Mouse (Mus musculus): ENCODE results near the gene Astn1. TPM values are rescaled to one million over a fixed set of nuclear protein-coding genes. Genes with fewer than 3 reads are reported as not detected.

Gene Astn1
- total RNA-seq (2021): 100 to 1,000 TPM; 195 to 199 TPM

GRCm38 (mm10) chr1:158361964-158362291 lies at the start of gene Astn1:
TSS of gene Astn1 (plus strand) at chr1:158362273.
- no peak for DNase-seq (ENCODE audit: extremely low spot score in 1 of 2, low spot score in 2 of 2)
- intact Hi-C loops (cut with DNase I): loop anchor here (5.0 kb wide), 1 partner anchor 150 kb away; no protein-coding TSS in a partner anchor

GRCm38 (mm10) chr1:158323325-158323724 lies 38.7 kb upstream of the Astn1 start:
- intact Hi-C loops (cut with DNase I): no loop called here
- peak in 1 of 2 experiments; percentile 32 for DNase-seq (ENCODE audit: extremely low spot score in 1 of 2, low spot score in 2 of 2)

- intact Hi-C loops (cut with DNase I): no loop called here
- DNase-seq (ENCODE audit: extremely low spot score in 1 of 2, low spot score in 2 of 2): peak in 1 of 2 experiments; percentile 51
Observed at GRCm38 (mm10) chr1:158328126-158328525, 33.9 kb upstream of the Astn1 start.

- intact Hi-C loops (cut with DNase I): no loop called here
- no peak for DNase-seq (ENCODE audit: extremely low spot score in 1 of 2, low spot score in 2 of 2)
Observed at GRCm38 (mm10) chr1:158328839-158329238, 33.2 kb upstream of the Astn1 start.

- no peak for DNase-seq (ENCODE audit: extremely low spot score in 1 of 2, low spot score in 2 of 2)
- intact Hi-C loops (cut with DNase I): loop anchor here (5.0 kb wide), 2 partner anchors 309 to 791 kb away; no protein-coding TSS in a partner anchor
Observed at GRCm38 (mm10) chr1:158343243-158343714, 18.8 kb upstream of the Astn1 start.

GRCm38 (mm10) chr1:158353656-158354371 lies 8.3 kb upstream of the Astn1 start:
- intact Hi-C loops (cut with DNase I): loop anchor here (5.0 to 10.0 kb wide), 2 partner anchors 609 to 797 kb away; no protein-coding TSS in a partner anchor
- DNase-seq (ENCODE audit: extremely low spot score in 1 of 2, low spot score in 2 of 2): peak in 1 of 2 experiments; percentile 21

- intact Hi-C loops (cut with DNase I): loop anchor here (10.0 kb wide), 1 partner anchor 611 kb away; no protein-coding TSS in a partner anchor
- peak in 1 of 2 experiments; percentile 58 for DNase-seq (ENCODE audit: extremely low spot score in 1 of 2, low spot score in 2 of 2)
Observed at GRCm38 (mm10) chr1:158355177-158356050, 6.7 kb upstream of the Astn1 start.

GRCm38 (mm10) chr1:158356051-158356461 lies 6.0 kb upstream of the Astn1 start, which contains the start of gene Brinp2:
TSS of gene Brinp2 (minus strand) at chr1:158356326.
- intact Hi-C loops (cut with DNase I): loop anchor here (10.0 kb wide), 1 partner anchor 611 kb away; no protein-coding TSS in a partner anchor
- DNase-seq (ENCODE audit: extremely low spot score in 1 of 2, low spot score in 2 of 2): peak; percentile 88 to 93

GRCm38 (mm10) chr1:158362292-158363101 lies 424 bp downstream of the Astn1 start:
- intact Hi-C loops (cut with DNase I): loop anchor here (5.0 kb wide), 1 partner anchor 150 kb away; no protein-coding TSS in a partner anchor
- peak in 1 of 2 experiments; percentile 64 for DNase-seq (ENCODE audit: extremely low spot score in 1 of 2, low spot score in 2 of 2)

GRCm38 (mm10) chr1:158364461-158364860 lies 2.4 kb downstream of the Astn1 start:
- intact Hi-C loops (cut with DNase I): loop anchor here (5.0 kb wide), 1 partner anchor 148 kb away; no protein-coding TSS in a partner anchor
- DNase-seq (ENCODE audit: extremely low spot score in 1 of 2, low spot score in 2 of 2): no peak

GRCm38 (mm10) chr1:158382277-158382676 lies 20.2 kb downstream of the Astn1 start:
- DNase-seq (ENCODE audit: extremely low spot score in 1 of 2, low spot score in 2 of 2): no peak
- intact Hi-C loops (cut with DNase I): no loop called here

GRCm38 (mm10) chr1:158383210-158383609 lies 21.1 kb downstream of the Astn1 start:
- intact Hi-C loops (cut with DNase I): no loop called here
- DNase-seq (ENCODE audit: extremely low spot score in 1 of 2, low spot score in 2 of 2): no peak

- intact Hi-C loops (cut with DNase I): no loop called here
- no peak for DNase-seq (ENCODE audit: extremely low spot score in 1 of 2, low spot score in 2 of 2)
Observed at GRCm38 (mm10) chr1:158385311-158385710, 23.2 kb downstream of the Astn1 start.

- no peak for DNase-seq (ENCODE audit: extremely low spot score in 1 of 2, low spot score in 2 of 2)
- intact Hi-C loops (cut with DNase I): no loop called here
Observed at GRCm38 (mm10) chr1:158386781-158387180, 24.7 kb downstream of the Astn1 start.

GRCm38 (mm10) chr1:158388995-158389394 lies 26.9 kb downstream of the Astn1 start:
- intact Hi-C loops (cut with DNase I): no loop called here
- no peak for DNase-seq (ENCODE audit: extremely low spot score in 1 of 2, low spot score in 2 of 2)

- DNase-seq (ENCODE audit: extremely low spot score in 1 of 2, low spot score in 2 of 2): no peak
- intact Hi-C loops (cut with DNase I): no loop called here
Observed at GRCm38 (mm10) chr1:158390693-158391092, 28.6 kb downstream of the Astn1 start.

GRCm38 (mm10) chr1:158397058-158397457 lies 35.0 kb downstream of the Astn1 start:
- no peak for DNase-seq (ENCODE audit: extremely low spot score in 1 of 2, low spot score in 2 of 2)
- intact Hi-C loops (cut with DNase I): no loop called here

GRCm38 (mm10) chr1:158400898-158401297 lies 38.8 kb downstream of the Astn1 start:
- DNase-seq (ENCODE audit: extremely low spot score in 1 of 2, low spot score in 2 of 2): no peak
- intact Hi-C loops (cut with DNase I): no loop called here

All from left cerebral cortex, postnatal 10 days (tissue).